Mouse (Mus musculus) megakaryocyte, embryonic 14.5 days (primary cell): ENCODE measurements around the gene Auts2.

Source experiments
- FLI1 ChIP-seq: IDR thresholded peaks from 2 replicates; pipeline ENCODE4 v1.6.1; 2012; ENCODE audit warnings: low read length, inconsistent platforms, mixed read lengths
- GATA1 ChIP-seq: IDR thresholded peaks from 3 replicates; pipeline ENCODE4 v1.6.1; 2012; ENCODE audit warnings: mixed read lengths, low read length, inconsistent platforms, borderline replicate concordance

GRCm38 (mm10) chr5:132352437-132352836 is 190.7 kb downstream of the Auts2 start:
- no peak for TF ChIP-seq GATA1
- TF ChIP-seq FLI1: no peak
